8 mouse cellular contexts compared by ENCODE assay signal in the genomic region with DNA sequence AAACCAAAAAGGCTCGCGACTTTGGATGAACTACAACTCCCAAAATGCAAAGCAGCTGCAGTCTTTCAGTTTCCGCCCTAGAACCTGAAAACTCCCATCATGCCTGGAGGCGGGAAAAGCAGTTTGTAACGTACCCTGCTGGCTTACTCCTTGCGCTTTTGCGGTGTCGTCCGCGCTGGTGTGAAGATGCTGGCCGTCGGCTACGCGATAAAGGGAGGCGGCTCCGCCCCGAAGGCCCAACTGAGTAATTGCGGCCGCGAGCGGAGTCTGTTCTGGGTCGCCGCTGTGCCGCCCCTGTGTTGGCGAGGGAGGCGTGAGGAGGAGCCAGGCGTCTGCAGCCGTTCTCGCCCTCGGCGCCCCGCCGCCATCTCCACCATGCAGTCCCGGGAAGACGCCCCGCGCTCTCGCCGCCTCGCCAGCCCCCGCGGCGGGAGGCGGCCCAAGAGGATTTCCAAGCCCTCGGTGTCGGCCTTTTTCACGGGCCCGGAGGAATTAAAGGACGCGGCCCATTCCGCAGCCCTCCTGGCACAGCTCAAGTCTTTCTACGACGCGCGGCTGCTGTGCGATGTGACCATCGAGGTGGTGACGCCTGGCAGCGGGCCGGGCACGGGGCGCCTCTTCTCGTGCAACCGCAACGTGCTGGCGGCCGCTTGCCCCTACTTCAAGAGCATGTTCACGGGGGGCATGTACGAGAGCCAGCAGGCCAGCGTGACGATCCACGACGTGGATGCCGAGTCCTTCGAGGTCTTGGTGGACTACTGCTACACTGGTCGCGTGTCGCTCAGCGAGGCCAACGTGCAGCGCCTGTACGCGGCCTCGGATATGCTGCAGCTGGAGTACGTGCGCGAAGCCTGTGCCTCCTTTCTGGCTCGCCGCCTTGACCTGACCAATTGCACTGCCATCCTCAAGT. TPM values are rescaled to one million over a fixed set of nuclear protein-coding genes. Genes with fewer than 3 reads are reported as not detected.
DNase-seq lines count a peak whose midpoint lies in the region; ATAC-seq and TF ChIP-seq lines count a peak whose summit lies in the region.
"Not testable (repeated sequence)": the region's sequence is repeated elsewhere in the genome, so short reads cannot be mapped to it uniquely, and the experiment has no call there.

A gene (plus strand): TSS at position 155 of the 910 bp plus-strand sequence.

- peak within 1 kb of the TSS; percentile 67 for H3K4me2 ChIP-seq in forebrain, embryonic 13.5 days
- H3K4me2 ChIP-seq in heart, postnatal 0 days (ENCODE audit: low read depth, low read length), result peak within 1 kb of the TSS; percentile 75
- peak within 1 kb of the TSS; percentile 75 for H3K4me2 ChIP-seq in liver, embryonic 14.5 days (ENCODE audit: low read depth)
- peak within 1 kb of the TSS; percentile 79 for H3K4me2 ChIP-seq in stomach, embryonic 15.5 days

- TF ChIP-seq EP300 in ES-Bruce4 (IDR thresholded peaks at IDR 0.05; ENCODE audit: insufficient read depth, low read depth, low read length); heart, postnatal 0 days (IDR thresholded peaks at IDR 0.05; ENCODE audit: low read depth); liver, embryonic 14.5 days (IDR thresholded peaks at IDR 0.05; ENCODE audit: low read depth): not testable (repeated sequence)

- TF ChIP-seq POLR2A in ES-Bruce4 (IDR thresholded peaks at IDR 0.05; ENCODE audit: insufficient read depth, low read length), result peak; percentile 44

- 23% methylated on average over 36 of the region's 89 CpGs for WGBS in forebrain, embryonic 13.5 days
- 6% methylated on average over 34 of the region's 89 CpGs for WGBS in heart, postnatal 0 days
- WGBS in liver, embryonic 14.5 days (ENCODE audit: insufficient replicate concordance), result 9% methylated on average over 33 of the region's 89 CpGs
- 23% methylated on average over 47 of the region's 89 CpGs for WGBS in stomach, embryonic 15.5 days

- not testable (repeated sequence) for TF ChIP-seq CTCF in ES-Bruce4 (IDR thresholded peaks at IDR 0.05; ENCODE audit: low read depth, low read length); heart, postnatal 0 days (IDR thresholded peaks at IDR 0.05; ENCODE audit: low read depth); liver, embryonic 14.5 days (IDR thresholded peaks at IDR 0.05; ENCODE audit: low read depth)

- H3K9me3 ChIP-seq in ES-Bruce4 (replicated peaks; ENCODE audit: control insufficient read depth, insufficient read depth, low read length, poor library complexity, severe bottlenecking); forebrain, embryonic 13.5 days (replicated peaks); heart, postnatal 0 days (replicated peaks; ENCODE audit: control insufficient read depth, low read length); liver, embryonic 14.5 days (ENCODE audit: control insufficient read depth, low read length); stomach, embryonic 15.5 days: not testable (repeated sequence)

- DNase-seq in cerebellum, adult 11 months, result peak; percentile 59
- DNase-seq in heart, postnatal 0 days (ENCODE audit: low spot score), result peak; percentile 96
- peak; percentile 85 to 88 for DNase-seq in kidney, postnatal 36 days
- DNase-seq in liver, embryonic 14.5 days (ENCODE audit: low read depth in 3 of 3, low spot score in 3 of 3), result peak; percentile 90 to 94 (median 93)
- peak; percentile 90 for DNase-seq in neural tube, embryonic 10.5 days (ENCODE audit: extremely low spot score, low spot score)

- H3K4me1 ChIP-seq in ES-Bruce4 (ENCODE audit: control insufficient read depth, insufficient read depth, low read length); forebrain, embryonic 13.5 days; heart, postnatal 0 days (ENCODE audit: control insufficient read depth, insufficient read depth); stomach, embryonic 15.5 days: not testable (repeated sequence)
- H3K4me1 ChIP-seq in liver, embryonic 14.5 days (replicated peaks; ENCODE audit: control insufficient read depth in 2 of 2, insufficient read depth in 2 of 2, low read length in 1 of 2), result peaks cover 0 to 12% of the 10 kb centered on the region in 2 experiments; a peak in 3 of 4 replicates

- H3K9ac ChIP-seq in ES-Bruce4 (ENCODE audit: low read depth, poor library complexity, severe bottlenecking); heart, postnatal 0 days (replicated peaks; ENCODE audit: low read depth, low read length); stomach, embryonic 15.5 days: not testable (repeated sequence)
- peak within 1 kb of the TSS; percentile 68 for H3K9ac ChIP-seq in forebrain, embryonic 13.5 days
- peak within 1 kb of the TSS; percentile 79 for H3K9ac ChIP-seq in liver, embryonic 14.5 days (replicated peaks)

- not testable (repeated sequence) for H3K27me3 ChIP-seq in ES-Bruce4 (ENCODE audit: control insufficient read depth, insufficient read depth, low read length, poor library complexity, severe bottlenecking); forebrain, embryonic 13.5 days; heart, postnatal 0 days (ENCODE audit: control insufficient read depth, insufficient read depth, low read length); liver, embryonic 14.5 days (ENCODE audit: control insufficient read depth, insufficient read depth, low read length); stomach, embryonic 15.5 days (replicated peaks)

- peak; percentile 93 for ATAC-seq in forebrain, embryonic 13.5 days
- ATAC-seq in heart, postnatal 0 days (ENCODE audit: insufficient read depth, low read depth), result peak; percentile 91
- peak; percentile 94 for ATAC-seq in liver, embryonic 14.5 days (ENCODE audit: insufficient read depth)
- peak; percentile 93 for ATAC-seq in stomach, embryonic 15.5 days (ENCODE audit: insufficient read depth, low FRiP score, low read depth)

- not testable (repeated sequence) for H3K27ac ChIP-seq in ES-Bruce4 (ENCODE audit: insufficient read depth, low read length); heart, postnatal 0 days (ENCODE audit: low read depth)
- H3K27ac ChIP-seq in forebrain, embryonic 13.5 days, result peak within 1 kb of the TSS; percentile 32; the same call in 1 of the 2 replicates
- peak within 1 kb of the TSS; percentile 90 for H3K27ac ChIP-seq in liver, embryonic 14.5 days
- H3K27ac ChIP-seq in stomach, embryonic 15.5 days, result peak within 1 kb of the TSS; percentile 63; the same call in 1 of the 2 replicates

- peak within 1 kb of the TSS; percentile 41 for H3K4me3 ChIP-seq in ES-Bruce4 (ENCODE audit: low read depth, low read length)
- peak within 1 kb of the TSS; percentile 53 for H3K4me3 ChIP-seq in forebrain, embryonic 13.5 days
- H3K4me3 ChIP-seq in heart, postnatal 0 days (ENCODE audit: low read depth, low read length), result peak within 1 kb of the TSS; percentile 59
- peak within 1 kb of the TSS; percentile 63 to 69 for H3K4me3 ChIP-seq in liver, embryonic 14.5 days (ENCODE audit: insufficient read depth in 1 of 2, low read depth in 2 of 2, low read length in 2 of 2)
- H3K4me3 ChIP-seq in stomach, embryonic 15.5 days (replicated peaks), result peak within 1 kb of the TSS; percentile 63

- H3K36me3 ChIP-seq in ES-Bruce4 (ENCODE audit: control insufficient read depth, insufficient read depth, low read length, poor library complexity, severe bottlenecking); forebrain, embryonic 13.5 days (ENCODE audit: poor library complexity, severe bottlenecking); heart, postnatal 0 days (replicated peaks; ENCODE audit: control insufficient read depth, insufficient read depth, low read length); liver, embryonic 14.5 days (replicated peaks; ENCODE audit: control insufficient read depth, insufficient read depth, low read depth); stomach, embryonic 15.5 days: not testable (repeated sequence)

RNA-seq across cellular contexts. Expression of the gene that starts here (rescaled TPM):
- polyA plus RNA-seq in ES-Bruce4 (2011; ENCODE audit: insufficient read depth, insufficient read length, low read depth, missing spikeins), result 1.7 and 1.9 TPM in 2 replicates
- polyA plus RNA-seq in forebrain, embryonic 13.5 days (2015; fragmentation: Nextera tagmentation; extraction: Ambion mirVana), result 4.4 and 5.4 TPM in 2 replicates
- 0.23 and 1.2 TPM in 2 replicates for total RNA-seq in heart, postnatal 0 days (2014; rRNA removed; ENCODE audit: low replicate concordance)
- 0.48 and 0.58 TPM in 2 replicates for polyA plus RNA-seq in heart, postnatal 0 days (2015; fragmentation: Nextera tagmentation; extraction: Ambion mirVana)
- 1.7 and 2.1 TPM in 2 replicates for polyA plus RNA-seq in liver, embryonic 14.5 days (2012; rRNA removed)
- polyA plus RNA-seq in liver, embryonic 14.5 days (2014; fragmentation: Nextera tagmentation; extraction: Ambion mirVana), result 3.1 and 3.2 TPM in 2 replicates
- polyA plus RNA-seq in stomach, embryonic 15.5 days (2015; fragmentation: Nextera tagmentation; extraction: Ambion mirVana), result 2.7 and 3.7 TPM in 2 replicates
